In genomic region chr17:79188282-79188681, GRCm38 (mm10) we compare ENCODE assay signal across 26 mouse cellular contexts.
"Had no signal": no experiment of that assay in that cellular context is flagged by ENCODE, and none has a peak within 500 bp of the region (broad histone marks: within the 10 kb centered on the region; RNA-seq: fewer than 3 reads in every experiment).

No protein-coding gene starts in this region.

- H3K9ac ChIP-seq: heart, embryonic 12.5 days; hindbrain, embryonic 14.5 days; kidney, embryonic 15.5 days; limb, embryonic 12.5 days; liver, embryonic 13.5 days; liver, embryonic 15.5 days; liver, postnatal 0 days had no signal

- H3K4me2 ChIP-seq: heart, embryonic 12.5 days; hindbrain, embryonic 14.5 days; kidney, embryonic 15.5 days; limb, embryonic 12.5 days; liver, embryonic 11.5 days; liver, embryonic 13.5 days; liver, embryonic 15.5 days had no signal

- DNase-seq: gastrocnemius, postnatal 14 days; gastrocnemius, postnatal 36 days; heart, adult 18-20 months; heart, postnatal 14 days; heart, postnatal 36 days; kidney, adult 11 months; kidney, adult 2 months; kidney, adult 9 months; kidney, postnatal 14 days; kidney, postnatal 36 days; layer of hippocampus, adult 9-11 months; layer of hippocampus, postnatal 36 days; left cerebral cortex, postnatal 4 days; liver; liver, embryonic 13.5 days; liver, postnatal 0 days had no signal

- H3K9me3 ChIP-seq: heart, embryonic 10.5 days; kidney, embryonic 15.5 days; liver, embryonic 13.5 days; liver, embryonic 15.5 days had no signal

- H3K4me3 ChIP-seq: heart, embryonic 10.5 days; heart, embryonic 12.5 days; kidney, embryonic 15.5 days; limb, embryonic 12.5 days; liver, embryonic 13.5 days; liver, embryonic 15.5 days had no signal

- H3K27me3 ChIP-seq: heart, embryonic 12.5 days; kidney, embryonic 15.5 days; limb, embryonic 12.5 days; liver, embryonic 13.5 days; liver, embryonic 15.5 days had no signal

- H3K27ac ChIP-seq: heart, embryonic 10.5 days; hindbrain, embryonic 14.5 days; hindbrain, postnatal 0 days; kidney, embryonic 15.5 days; kidney, postnatal 0 days; limb, embryonic 12.5 days; liver, embryonic 13.5 days; liver, embryonic 15.5 days had no signal

- H3K4me1 ChIP-seq: heart, embryonic 10.5 days; kidney, embryonic 15.5 days; liver, embryonic 13.5 days; liver, embryonic 15.5 days had no signal

- ATAC-seq: hindbrain, postnatal 0 days; intestine, embryonic 16.5 days; liver, postnatal 0 days had no signal

- H3K36me3 ChIP-seq: heart, embryonic 10.5 days; heart, embryonic 12.5 days; kidney, embryonic 15.5 days; limb, embryonic 12.5 days; liver, embryonic 13.5 days; liver, embryonic 15.5 days had no signal
